Mouse (Mus musculus): ENCODE measurements around the gene Krt75.
"Not testable (repeated sequence)": the region's sequence is repeated elsewhere in the genome, so short reads cannot be mapped to it uniquely, and the experiment has no call there.

Gene Krt75

DNA sequence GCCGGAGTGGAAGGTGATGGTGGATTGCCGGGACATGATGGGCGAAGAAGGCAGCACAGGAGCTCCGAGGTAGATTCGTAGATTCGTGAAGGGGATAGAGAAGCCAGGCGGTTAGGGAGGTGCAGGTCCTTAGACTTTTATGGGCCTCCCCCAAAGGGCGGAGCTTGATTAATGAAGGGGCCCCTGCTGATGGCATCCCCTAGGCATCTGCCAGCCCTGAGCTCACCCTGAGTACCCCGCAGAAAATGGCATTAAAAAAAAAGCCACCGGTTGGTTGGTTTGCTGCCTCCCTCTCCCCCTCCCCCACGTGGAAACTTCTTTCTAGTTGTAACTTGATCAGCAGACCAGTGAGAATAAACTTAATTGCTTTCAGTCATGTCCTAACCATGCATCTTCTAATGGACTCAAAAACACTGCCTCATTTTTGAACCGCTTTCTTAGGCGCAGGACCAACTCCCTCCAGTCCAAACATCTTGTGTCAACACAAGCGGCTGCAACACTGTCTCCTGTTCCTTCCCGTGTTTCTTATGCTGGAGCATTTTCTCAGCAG lies at the start of gene Krt75:
Krt75 (minus strand) TSS at position 109 of the 550 bp plus-strand sequence.
- DNase-seq: no peak

DNA sequence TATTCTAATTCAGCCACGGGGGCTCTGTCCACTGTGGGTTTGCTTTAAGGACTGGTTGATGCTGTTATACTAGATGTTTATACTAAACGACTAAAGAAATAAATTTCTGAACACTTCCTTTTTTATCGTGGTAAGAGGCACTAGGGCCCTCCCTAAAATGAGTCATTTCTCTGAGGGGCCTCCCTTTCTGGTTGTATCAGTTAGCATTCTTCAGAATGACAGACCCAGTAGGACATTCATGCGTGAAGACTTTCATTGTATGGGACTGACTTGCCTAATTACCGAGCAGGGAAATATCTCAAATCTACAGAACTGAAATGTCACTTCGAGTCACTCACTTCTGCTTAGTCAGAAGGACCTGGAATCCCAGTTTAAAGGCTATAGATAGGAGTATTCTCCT lies 25.4 kb upstream of the Krt75 start:
- no peak for DNase-seq

DNA sequence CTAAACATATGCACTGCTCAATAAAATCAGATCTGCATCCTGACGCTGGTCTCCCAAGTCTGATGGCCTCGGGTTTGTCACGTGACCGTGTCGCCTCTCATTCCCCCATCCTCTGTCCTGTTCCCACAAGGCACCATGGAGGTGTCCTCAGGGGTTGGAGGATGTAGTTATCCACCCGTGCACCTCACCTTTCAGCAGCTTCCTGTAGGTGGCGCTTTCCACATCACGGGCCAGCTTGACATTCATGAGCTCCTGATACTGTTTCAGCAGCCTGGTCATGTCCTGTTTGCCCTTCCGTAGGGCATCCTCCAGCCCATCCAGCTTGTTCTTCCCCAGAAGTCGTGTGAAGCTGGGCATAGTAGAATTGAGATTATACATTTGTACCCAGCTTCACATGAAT lies 14.5 kb upstream of the Krt75 start:
- no peak for DNase-seq

DNA sequence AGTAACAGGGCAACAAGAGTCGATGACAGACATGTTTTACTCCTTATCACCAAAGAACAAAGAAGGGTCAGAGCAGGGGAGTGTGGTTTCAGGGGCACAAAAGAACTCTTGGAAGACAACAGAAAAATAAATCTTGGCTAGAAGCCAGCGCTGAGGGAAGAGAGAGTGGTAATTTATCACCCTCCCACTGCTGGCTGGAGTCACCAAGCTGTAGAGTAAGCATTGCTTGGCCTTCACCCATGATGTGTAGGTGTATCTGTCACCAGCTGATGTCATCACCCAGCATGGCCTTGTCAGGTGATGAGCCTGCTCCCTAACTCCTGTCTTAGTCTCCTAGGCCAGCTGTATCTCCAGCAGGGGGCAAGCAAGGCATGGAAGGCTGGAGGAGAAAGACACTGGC lies 10.8 kb upstream of the Krt75 start:
- no peak for DNase-seq

DNA sequence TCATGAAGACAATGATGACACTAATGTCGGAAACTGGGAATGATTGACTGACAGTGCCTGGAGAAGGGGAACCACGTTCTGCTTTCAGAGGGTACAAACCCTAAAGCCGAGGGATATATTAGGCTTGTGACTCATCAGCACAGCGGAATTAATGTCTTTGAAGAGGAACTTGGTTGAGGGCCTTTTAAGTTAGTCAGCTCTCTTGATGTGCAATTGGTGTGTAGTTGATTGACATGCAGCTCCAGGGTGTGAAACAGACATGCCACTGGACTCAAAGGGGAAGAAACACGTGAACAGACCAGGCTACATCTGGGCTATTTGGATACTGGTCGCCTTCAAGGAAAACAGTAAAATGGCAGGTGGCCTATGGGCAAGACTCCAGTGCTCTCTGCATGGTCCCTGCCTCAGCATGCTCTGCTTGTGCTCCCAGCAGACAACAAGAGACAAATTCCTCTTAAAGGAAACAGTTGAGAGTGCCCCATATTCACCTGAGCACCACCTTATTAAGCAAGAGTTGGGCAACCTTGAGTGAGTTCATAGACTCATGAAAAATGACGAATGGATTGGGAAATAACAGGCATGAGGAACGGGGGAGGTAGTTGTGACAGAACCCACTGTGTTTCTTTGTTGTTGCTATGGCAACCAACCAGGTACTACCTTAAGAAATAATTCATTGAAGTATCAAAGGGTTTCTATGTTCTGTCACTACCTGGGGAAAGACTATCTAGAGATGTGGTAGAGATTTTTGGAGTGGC lies 9.7 kb upstream of the Krt75 start:
- DNase-seq: no peak

DNA sequence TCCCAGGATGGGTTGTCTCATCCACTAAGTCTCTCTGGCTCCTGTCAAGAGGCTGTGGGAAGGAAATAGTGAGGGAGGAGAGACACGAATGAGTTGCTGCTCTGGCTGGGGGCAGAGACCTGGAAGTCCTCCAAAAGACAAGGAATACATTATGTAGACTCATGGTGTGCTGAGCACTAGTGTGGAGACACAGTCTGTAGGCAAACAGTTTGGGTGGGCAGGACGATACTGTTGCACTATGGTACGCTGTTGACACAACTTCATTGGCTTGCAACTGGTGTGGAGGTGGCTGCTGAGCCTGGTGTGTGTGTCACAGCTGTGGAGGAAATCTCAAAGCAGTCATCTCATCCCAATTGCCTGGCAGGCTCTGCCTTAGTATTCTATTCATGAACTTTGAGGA lies 8.0 kb upstream of the Krt75 start:
- DNase-seq: no peak

DNA sequence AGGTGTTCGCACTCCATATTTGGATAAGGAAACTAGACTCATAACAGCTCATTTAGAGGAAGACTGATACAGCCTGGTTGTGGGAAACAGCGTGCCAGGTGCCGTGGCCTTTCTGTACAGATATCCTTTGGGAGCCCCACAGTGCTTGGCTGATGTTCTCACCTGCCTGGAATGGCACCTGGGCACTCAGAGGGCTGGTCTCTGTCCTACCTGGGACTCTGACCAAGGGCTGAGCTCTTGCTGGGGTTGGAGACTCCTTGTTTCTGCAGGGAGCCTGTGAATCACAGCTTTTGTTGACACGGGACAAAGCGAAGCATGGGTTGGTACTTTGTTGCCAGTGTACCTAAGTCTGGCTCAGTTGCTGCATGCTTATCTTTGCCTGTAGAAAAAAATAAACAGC lies 1.8 kb upstream of the Krt75 start:
- no peak for DNase-seq

DNA sequence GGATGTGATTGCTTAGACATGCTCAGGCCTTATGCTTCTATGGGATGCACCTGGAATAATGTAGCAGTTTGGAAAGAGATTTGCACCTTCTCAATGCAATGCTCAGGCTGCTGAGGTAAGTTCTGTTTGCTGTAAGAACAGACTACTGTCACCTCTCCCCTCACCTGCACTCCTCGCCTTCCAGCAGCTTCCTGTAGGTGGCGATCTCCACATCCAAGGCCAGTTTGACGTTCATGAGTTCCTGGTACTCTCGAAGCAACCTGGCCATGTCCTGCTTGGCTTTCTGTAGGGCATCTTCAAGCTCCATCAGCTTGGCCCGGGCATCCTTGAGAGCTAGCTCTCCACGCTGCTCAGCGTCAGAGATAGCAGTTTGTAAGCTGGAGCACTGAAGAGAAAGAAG lies 5.9 kb downstream of the Krt75 start:
- peak in 1 of 2 experiments; percentile 13 for DNase-seq

DNA sequence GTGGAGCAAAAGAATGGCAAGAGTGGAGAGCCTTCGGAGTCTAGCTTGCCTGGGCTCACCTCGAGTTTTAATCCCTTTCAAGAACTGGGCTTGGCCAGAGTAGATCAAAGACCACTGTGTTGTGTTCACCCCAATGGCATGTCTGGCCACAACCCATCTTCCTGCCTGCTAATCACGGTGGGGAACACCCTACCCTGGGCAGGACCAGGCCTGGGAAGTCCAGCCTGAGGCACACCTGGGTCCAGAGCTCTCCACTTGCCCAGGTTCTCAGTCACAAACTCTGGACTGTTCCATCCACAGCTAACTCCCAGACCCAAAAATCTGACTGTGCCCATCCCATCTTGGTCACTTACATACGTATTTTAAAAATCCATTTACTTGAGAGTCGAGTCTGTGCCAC lies 10.9 kb downstream of the Krt75 start, which contains the start of gene Krt90:
Krt90 (minus strand) TSS at position 101 of the 400 bp plus-strand sequence.
- no peak for DNase-seq

DNA sequence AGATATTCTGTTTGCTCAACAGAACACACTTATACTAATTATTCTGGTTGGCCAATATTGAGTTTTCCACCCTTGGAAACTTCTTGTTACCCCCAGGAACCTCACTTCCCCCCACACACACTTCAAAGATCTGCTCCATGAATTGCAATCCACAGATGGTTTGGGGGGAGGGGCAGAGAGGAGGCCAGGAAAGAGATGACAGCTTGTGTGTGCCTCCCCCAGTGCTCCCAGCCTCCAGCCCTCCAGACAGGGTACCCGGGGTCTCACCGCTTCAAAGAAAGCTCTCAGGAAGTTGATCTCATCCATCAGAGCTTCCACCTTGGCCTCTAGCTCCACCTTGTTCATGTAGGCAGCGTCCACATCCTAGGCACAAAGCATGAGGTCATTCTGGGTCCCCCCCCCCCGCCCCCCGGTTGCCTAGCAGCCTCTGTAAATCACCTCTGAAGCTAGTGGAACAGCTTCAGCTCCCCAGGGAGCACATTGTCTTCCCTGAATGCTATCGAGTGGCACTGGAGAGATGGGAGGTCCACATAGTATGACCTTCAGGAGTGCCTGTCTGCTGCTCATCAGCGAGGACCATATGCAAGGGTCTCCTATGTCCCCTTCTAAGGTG lies 15.6 kb downstream of the Krt75 start:
- no peak for DNase-seq

DNA sequence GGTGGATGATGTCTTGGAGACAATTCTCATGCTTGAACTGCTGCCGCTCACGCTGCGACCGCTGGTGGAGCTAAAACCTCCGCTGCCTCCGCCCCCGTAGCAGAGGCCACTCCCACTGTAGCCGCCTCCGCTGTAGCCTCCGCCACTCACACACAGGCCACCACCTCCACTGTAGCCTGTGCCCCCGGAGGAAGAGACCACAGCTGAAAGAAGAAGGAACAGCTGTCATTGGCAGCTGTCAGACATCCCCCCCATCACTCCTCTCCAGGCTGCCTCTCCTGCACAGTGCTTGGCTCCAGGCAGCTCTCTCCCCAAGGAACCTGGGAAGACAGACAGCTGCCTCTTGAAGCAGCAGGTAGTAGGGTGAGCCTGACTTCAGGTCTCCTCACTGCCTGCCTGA lies 20.5 kb downstream of the Krt75 start:
- peak in 1 of 2 experiments; percentile 5 for DNase-seq

DNA sequence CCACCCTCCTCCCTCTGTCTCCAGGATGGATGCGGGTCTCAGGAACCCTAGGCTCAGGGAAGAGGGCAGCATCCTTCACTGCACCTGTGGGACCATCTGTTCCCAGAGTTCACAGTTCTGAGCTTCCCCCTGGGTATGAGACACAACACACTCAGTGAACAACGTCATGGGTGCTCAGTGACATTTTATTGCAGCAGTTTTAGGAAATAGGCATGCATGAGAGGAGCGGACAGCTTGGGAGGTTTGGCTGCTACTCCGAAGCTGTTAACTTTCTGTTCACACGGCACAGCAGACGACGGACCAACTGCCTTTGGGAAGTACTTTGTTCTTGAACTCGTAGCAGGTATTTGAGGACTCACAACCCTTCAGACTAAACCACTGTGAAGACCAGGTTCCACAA lies 21.5 kb downstream of the Krt75 start:
- DNase-seq: no peak

DNA sequence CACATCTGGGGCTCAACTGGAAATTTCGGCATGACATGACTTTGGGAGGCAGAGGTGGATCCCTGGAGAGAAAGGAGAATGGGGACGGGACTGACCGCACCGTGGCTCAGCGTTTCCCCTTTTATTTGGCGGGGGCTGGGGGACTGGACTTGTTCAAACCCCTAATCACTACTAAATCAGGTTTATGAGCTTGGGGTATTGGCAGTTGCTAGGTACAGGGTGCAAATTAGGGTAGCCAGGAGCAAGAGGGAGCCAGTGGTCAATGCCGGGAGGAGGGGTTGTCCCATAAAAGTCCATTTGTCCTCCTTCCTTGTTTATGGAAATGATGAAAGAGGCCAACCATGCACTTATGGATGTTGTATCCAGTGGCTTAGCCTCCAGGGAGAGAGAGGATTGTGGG lies 23.1 kb downstream of the Krt75 start, which contains the start of gene Krt82:
Krt82 (minus strand) TSS at position 101 of the 400 bp plus-strand sequence.
- DNase-seq: no peak

DNA sequence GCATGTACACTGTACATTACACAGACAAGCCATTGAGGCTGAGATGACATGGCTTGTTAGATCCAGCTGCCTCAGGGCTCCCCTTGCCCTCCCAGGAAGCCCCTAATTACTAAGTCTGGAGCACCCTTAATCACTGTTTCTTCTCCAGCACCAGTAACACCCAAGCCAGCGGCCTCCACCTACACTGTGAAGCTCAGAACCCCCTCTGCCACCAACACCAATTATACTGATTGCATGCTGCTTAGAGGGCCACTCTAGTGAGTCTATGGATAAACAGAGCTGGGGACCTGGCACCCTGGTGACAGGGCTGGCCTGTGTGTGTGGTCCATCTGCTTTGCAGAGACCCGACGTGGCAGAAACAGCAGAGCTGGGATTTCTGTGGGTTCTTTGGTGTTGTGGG lies 29.2 kb downstream of the Krt75 start:
- no peak for DNase-seq

DNA sequence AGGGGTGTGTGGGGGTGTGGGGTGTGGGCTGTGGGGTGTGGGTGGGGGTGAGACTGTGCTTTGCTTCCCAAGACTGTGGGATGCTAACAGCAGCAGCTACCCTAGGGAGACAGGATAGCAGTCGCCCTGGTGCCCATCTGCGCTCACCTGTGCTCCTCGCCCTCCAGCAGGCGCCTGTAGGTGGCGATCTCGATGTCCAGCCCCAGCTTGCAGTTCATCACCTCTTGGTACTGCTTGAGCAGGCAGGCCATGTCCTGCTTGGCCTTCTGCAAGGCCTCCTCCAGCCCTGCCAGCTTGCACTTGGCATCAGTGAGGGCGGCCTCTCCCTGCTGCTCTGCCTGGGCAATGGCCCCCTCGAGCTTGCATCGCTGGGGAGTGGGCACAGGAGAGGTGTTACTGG lies 31.2 kb downstream of the Krt75 start:
- no peak for DNase-seq

DNA sequence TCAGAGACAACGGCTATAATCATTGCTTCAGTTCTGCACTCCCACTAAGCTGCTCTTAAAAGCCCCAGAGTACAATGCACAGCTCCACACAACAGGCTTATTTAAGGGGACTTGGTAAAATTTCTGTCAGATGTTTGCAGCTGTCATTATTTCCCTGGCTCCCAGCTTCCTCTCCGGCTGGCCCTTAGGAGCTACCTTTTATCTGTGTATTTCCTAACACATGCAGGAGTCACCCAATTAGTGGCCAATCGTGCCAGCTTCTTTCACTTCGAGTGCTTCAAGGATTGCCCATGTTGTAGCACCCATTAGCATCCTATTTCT lies 35.2 kb downstream of the Krt75 start:
- DNase-seq: no peak

DNA sequence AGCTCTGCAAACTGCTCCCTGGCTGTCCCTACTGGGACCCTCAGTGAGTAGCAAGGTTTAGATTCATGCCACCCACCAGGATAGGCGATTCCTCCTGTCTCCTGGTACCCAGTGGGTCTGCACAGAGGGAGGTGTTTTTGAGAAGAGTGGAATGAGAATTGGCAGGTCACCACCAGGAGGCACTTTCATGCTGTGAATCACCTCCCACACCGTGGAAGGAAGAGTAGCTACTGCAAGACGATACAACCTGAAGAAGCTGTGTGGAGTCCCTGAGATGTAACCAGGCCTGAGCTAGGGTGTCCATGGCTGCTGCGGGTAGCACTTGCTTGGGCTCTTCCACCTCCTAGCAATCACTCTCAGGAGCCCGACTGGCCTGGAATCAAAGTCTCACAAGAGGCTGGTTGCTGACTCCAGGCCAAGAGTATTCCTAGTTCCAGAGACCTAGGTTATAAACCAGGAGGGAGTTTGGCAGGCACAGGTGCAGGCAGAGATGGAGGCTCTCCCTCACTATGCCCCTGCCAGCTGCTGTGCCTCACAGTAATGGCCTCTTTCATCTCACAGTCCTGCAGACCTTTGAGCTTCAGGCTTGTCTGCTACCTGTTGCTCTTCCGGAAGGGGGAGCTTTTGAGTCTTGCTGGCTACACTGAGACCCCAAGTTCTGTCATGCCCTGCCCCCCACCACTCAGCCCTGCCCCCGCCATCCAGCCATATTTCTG lies 35.7 kb downstream of the Krt75 start:
- no peak for DNase-seq

DNA sequence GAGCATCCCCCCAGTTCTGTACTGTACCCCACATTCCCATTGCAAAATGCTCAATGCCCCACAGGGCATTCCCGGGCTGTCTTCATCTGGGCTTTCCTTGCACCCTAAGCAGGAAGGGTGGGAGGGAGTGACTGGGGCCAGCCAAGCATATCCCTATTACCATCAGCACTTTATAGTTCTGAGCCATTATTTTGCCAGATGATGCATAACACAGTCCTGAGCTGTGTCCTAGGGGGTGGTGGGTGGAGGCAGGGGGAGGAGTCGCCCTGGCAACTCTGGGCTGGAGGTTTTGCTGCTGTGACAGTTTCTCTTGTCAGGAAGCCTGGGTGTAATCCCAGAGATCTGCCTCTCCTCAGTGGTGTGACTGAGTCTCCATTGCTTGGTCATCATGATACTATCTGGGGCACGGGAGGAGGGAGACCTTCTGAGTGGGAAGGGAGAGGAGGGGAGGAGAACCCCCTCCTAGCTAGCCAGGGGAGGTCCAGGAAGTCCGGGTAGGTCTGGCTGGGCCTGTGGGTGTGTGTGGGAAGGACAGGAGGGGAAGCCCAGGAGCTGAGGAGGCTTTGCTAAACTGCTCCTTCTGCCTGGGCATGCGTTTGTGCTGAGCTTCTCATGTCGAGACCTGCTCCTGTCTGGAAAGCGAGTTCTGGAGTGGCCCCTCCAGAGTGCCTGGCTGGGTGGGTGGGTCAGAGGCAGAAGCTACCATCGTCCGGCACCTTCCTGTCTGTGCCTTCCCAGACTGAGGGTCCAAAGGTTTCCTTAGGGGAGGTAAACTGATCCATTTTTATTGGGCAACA lies 37.5 kb downstream of the Krt75 start:
- no peak for DNase-seq

DNA sequence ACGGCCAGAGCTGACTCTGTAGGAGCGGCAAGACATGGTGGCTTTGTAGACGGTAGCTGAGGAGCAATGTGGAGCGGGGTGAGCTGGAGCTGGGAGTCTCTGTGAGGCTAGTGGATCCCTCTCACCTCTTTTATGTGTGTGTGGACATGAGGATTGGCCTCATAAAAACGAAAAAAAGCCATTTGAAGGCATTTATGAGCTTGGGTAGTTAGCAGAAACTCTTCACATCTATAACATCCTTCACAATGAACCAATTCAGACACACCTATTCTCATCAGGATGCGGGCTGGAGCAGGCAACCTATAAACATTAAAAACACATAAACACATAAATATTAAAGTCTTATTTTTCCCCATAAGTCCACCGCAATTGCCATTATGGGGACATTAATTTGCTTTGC lies 41.0 kb downstream of the Krt75 start, which contains the start of gene Krt84:
Krt84 (minus strand) TSS at position 101 of the 400 bp plus-strand sequence.
- no peak for DNase-seq

DNA sequence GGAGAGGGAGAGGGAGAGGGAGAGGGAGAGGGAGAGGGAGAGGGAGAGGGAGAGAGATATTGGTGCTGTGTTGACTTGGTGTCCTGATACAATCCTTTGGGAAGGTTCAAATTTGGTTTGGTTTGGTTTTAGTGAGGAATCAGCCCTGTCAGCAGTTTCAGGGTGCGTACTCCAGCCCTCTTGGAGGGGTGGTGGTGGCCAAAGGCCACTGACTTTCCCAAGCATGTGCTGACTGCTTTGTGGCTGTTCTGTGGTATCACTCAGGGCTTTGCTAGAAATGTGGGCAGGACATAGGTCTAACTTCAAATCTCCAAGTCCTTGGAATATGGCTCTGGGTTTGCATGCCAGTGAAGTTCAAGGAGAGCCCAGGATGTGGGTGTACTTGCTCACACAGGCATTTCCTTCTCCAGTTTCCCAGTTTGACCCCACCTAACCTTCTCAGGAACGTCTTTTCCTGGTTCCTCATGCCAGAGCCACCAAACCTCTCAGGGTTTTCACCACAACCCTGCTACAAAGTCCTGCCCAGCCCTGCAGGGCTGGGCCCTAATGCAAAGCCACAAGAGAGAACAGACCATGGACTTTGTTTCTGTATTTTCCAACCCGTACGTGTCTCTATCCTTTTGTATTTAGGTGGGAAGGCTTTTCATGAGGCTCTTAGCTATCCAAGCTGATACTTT lies 51.0 kb downstream of the Krt75 start:
- no peak for DNase-seq

DNA sequence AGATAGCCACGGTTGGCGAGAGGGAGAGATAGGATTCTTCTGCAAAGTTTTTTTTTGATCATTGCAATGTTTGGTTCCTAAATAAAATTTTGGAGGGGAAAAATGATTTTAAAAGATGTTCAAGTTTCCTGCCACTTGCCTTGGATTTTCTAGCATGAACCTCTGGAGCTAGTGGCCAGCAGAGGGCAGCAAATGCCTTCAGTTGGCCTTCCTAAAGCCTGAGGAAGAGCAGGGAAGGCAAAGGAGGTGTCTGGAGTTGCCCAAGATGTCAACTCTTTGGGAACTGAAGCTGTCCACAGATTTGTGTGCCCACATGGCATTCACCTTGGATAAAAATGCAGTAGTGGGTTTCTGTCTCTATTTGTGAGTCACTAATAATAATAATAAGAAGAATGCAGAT lies 53.9 kb downstream of the Krt75 start:
- peak in 1 of 2 experiments; percentile 53 for DNase-seq

DNA sequence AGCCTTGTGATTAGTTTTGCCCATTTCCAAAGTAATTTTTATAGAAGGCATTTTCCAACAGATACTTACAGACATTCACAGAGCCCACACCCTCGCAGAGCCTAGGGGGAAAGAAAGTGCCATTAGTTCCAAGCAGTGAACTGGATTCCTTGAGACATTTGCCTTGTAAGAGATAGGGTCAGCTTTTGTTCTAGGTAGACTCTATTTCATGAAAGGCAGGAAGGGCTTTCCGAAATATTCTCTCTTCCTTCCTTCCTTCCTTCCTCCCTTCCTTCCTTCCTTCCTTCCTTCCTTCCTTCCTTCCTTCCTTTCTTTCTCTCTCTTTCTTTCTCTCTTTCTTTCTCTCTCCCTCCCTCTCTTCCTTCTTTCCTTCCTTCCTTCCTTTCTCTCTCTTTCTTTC lies 56.5 kb downstream of the Krt75 start, which contains the start of gene Gm49425:
Gm49425 (minus strand) TSS at position 101 of the 400 bp plus-strand sequence.
- not testable (repeated sequence) for DNase-seq
